ENCODE assay signal across 24 mouse cellular contexts in the genomic region with DNA sequence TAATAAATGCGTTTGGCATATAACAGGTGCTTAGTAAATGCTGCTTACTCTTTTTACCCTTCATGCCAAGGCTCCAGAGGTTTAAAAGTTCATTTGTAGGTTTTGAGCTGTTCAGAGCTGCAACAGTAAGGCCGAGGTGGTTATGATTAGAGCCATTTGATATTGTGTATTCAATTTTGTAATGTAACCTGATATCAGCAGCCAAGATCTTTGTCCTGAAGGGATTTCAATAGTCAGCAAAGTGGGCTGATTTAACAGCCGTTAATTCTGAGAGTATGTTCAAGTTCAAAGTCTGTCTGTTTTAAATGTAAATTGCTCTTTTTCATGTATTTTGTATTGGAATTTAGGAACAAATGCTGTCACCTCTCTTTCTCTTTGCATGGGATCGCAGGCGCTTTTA. TPM values are rescaled to one million over a fixed set of nuclear protein-coding genes. Genes with fewer than 3 reads are reported as not detected.
DNase-seq lines count a peak whose midpoint lies in the region; ATAC-seq and TF ChIP-seq lines count a peak whose summit lies in the region.
"Had no signal": no experiment of that assay in that cellular context is flagged by ENCODE, and none has a peak within 500 bp of the region (broad histone marks: within the 10 kb centered on the region; RNA-seq: fewer than 3 reads in every experiment).

No protein-coding gene starts in this region.

- no peak for TF ChIP-seq CTCF in midbrain, postnatal 0 days (IDR thresholded peaks at IDR 0.05)

- no peak overlapping the region for H3K4me2 ChIP-seq in midbrain, postnatal 0 days (ENCODE audit: low read depth, low read length, poor library complexity, severe bottlenecking)
- H3K4me2 ChIP-seq in midbrain, embryonic 12.5 days (replicated peaks): peak overlapping the region; percentile 30
- H3K4me2 ChIP-seq in midbrain, embryonic 15.5 days: no peak overlapping the region
- H3K4me2 ChIP-seq: embryonic facial prominence, embryonic 13.5 days; forebrain, embryonic 15.5 days had no signal

- H3K4me3 ChIP-seq in midbrain, embryonic 10.5 days: no peak overlapping the region
- H3K4me3 ChIP-seq in midbrain, postnatal 0 days (ENCODE audit: low read depth, low read length): no peak overlapping the region
- no peak overlapping the region for H3K4me3 ChIP-seq in midbrain, embryonic 12.5 days
- no peak overlapping the region for H3K4me3 ChIP-seq in midbrain, embryonic 15.5 days
- H3K4me3 ChIP-seq: embryonic facial prominence, embryonic 13.5 days; forebrain, embryonic 13.5 days; forebrain, embryonic 15.5 days had no signal

- DNase-seq in embryo, embryonic 10.5 days (ENCODE audit: low spot score): peak; percentile 5
- DNase-seq in embryo, embryonic 10 days (ENCODE audit: low spot score): no peak
- no peak for DNase-seq in midbrain, embryonic 10.5 days (ENCODE audit: low spot score)
- no peak for DNase-seq in midbrain, postnatal 0 days (ENCODE audit: low spot score)
- DNase-seq: adrenal gland, adult 8-10 months; adrenal gland, postnatal 14 days; adrenal gland, postnatal 36 days; B cell, adult 2 months; cerebellum, adult 11-12 months; cerebellum, adult 2 months; cerebellum, adult 9-10 months; cerebellum, postnatal 25 days; forebrain, postnatal 0 days had no signal

- ATAC-seq in midbrain, postnatal 0 days (ENCODE audit: low FRiP score): no peak
- ATAC-seq in midbrain, embryonic 12.5 days (ENCODE audit: low FRiP score, low read depth): no peak
- ATAC-seq in midbrain, embryonic 15.5 days (replicated peaks): no peak
- ATAC-seq: activated CD4-positive, CD25-positive, alpha-beta regulatory T cell, adult 4 months; CD4-positive, CD25-positive, alpha-beta regulatory T cell, adult 4 months; forebrain, embryonic 13.5 days; forebrain, embryonic 15.5 days; forebrain, postnatal 0 days; Patski had no signal

- peaks cover 55% of the 10 kb centered on the region for H3K4me1 ChIP-seq in midbrain, embryonic 10.5 days
- no peaks in the 10 kb centered on the region for H3K4me1 ChIP-seq in midbrain, postnatal 0 days (ENCODE audit: insufficient read depth, low read length)
- H3K4me1 ChIP-seq in midbrain, embryonic 12.5 days: peaks cover 32% of the 10 kb centered on the region
- H3K4me1 ChIP-seq in midbrain, embryonic 15.5 days: peaks cover 26% of the 10 kb centered on the region

- WGBS in midbrain, embryonic 10.5 days: 59% methylated on average over 5 of the region's 5 CpGs
- 46% methylated on average over 5 of the region's 5 CpGs for WGBS in midbrain, postnatal 0 days
- 31% methylated on average over 5 of the region's 5 CpGs for WGBS in midbrain, embryonic 12.5 days
- WGBS in midbrain, embryonic 15.5 days: 39% methylated on average over 5 of the region's 5 CpGs

- peak overlapping the region; percentile 90; the same call in 1 of the 2 replicates for H3K27ac ChIP-seq in midbrain, embryonic 10.5 days (replicated peaks)
- no peak overlapping the region for H3K27ac ChIP-seq in midbrain, postnatal 0 days (ENCODE audit: low read depth, low read length)
- H3K27ac ChIP-seq in midbrain, embryonic 12.5 days (replicated peaks): no peak overlapping the region
- H3K27ac ChIP-seq in midbrain, embryonic 15.5 days: no peak overlapping the region
- H3K27ac ChIP-seq: embryonic facial prominence, embryonic 13.5 days; forebrain, embryonic 13.5 days; forebrain, embryonic 15.5 days had no signal

- H3K27me3 ChIP-seq in midbrain, embryonic 10.5 days (ENCODE audit: low read depth, poor library complexity, severe bottlenecking): peaks cover 34% of the 10 kb centered on the region
- H3K27me3 ChIP-seq in midbrain, postnatal 0 days (ENCODE audit: insufficient read depth, low read length): no peaks in the 10 kb centered on the region
- H3K27me3 ChIP-seq in midbrain, embryonic 12.5 days: no peaks in the 10 kb centered on the region
- H3K27me3 ChIP-seq in midbrain, embryonic 15.5 days (replicated peaks): no peaks in the 10 kb centered on the region
- H3K27me3 ChIP-seq: CH12.LX; forebrain, embryonic 15.5 days had no signal

- no peaks in the 10 kb centered on the region; the same call in 1 of the 2 replicates for H3K36me3 ChIP-seq in midbrain, embryonic 10.5 days
- H3K36me3 ChIP-seq in midbrain, postnatal 0 days (ENCODE audit: insufficient read depth, low read length): no peaks in the 10 kb centered on the region
- no peaks in the 10 kb centered on the region for H3K36me3 ChIP-seq in midbrain, embryonic 12.5 days
- no peaks in the 10 kb centered on the region for H3K36me3 ChIP-seq in midbrain, embryonic 15.5 days (replicated peaks)
- H3K36me3 ChIP-seq: embryonic facial prominence, embryonic 13.5 days; forebrain, embryonic 15.5 days; G1E had no signal

- H3K9ac ChIP-seq in midbrain, postnatal 0 days (replicated peaks; ENCODE audit: low read length, poor library complexity, severe bottlenecking): no peak overlapping the region
- H3K9ac ChIP-seq in midbrain, embryonic 12.5 days (replicated peaks): no peak overlapping the region
- no peak overlapping the region for H3K9ac ChIP-seq in midbrain, embryonic 15.5 days
- H3K9ac ChIP-seq: embryonic facial prominence, embryonic 13.5 days; forebrain, embryonic 13.5 days; forebrain, embryonic 15.5 days; forebrain, postnatal 0 days had no signal

- H3K9me3 ChIP-seq in midbrain, embryonic 10.5 days (replicated peaks): no peaks in the 10 kb centered on the region
- H3K9me3 ChIP-seq in midbrain, postnatal 0 days (ENCODE audit: low read length): no peaks in the 10 kb centered on the region
- no peaks in the 10 kb centered on the region for H3K9me3 ChIP-seq in midbrain, embryonic 12.5 days
- no peaks in the 10 kb centered on the region for H3K9me3 ChIP-seq in midbrain, embryonic 15.5 days
- H3K9me3 ChIP-seq: embryonic facial prominence, embryonic 13.5 days; forebrain, embryonic 13.5 days; forebrain, embryonic 15.5 days; G1E had no signal

RNA-seq across cellular contexts. Expression of a gene that starts 33.8 kb away (rescaled TPM):
- polyA plus RNA-seq in midbrain, embryonic 10.5 days (2016; fragmentation: Nextera tagmentation; extraction: Ambion mirVana): 149 and 169 TPM in 2 replicates
- total RNA-seq in midbrain, postnatal 0 days (2014; rRNA removed): 90.3 and 93.2 TPM in 2 replicates
- polyA plus RNA-seq in midbrain, postnatal 0 days (2015; fragmentation: Nextera tagmentation; extraction: Ambion mirVana): 61.2 and 62.0 TPM in 2 replicates
- 180 and 189 TPM in 2 replicates for polyA plus RNA-seq in midbrain, embryonic 12.5 days (2016; fragmentation: Nextera tagmentation; extraction: Ambion mirVana)
- polyA plus RNA-seq in midbrain, embryonic 15.5 days (2015; fragmentation: Nextera tagmentation; extraction: Ambion mirVana): 83.5 and 83.6 TPM in 2 replicates
- total RNA-seq: adrenal gland, adult 18-20 months; adrenal gland, adult 8-10 months; adrenal gland, postnatal 14 days; adrenal gland, postnatal 36 days; CH12.LX had no signal
- polyA plus RNA-seq: CD4-positive, CD25-positive, alpha-beta regulatory T cell, adult 4 months; G1E; Patski had no signal
